Mouse (Mus musculus): ENCODE results near the gene Bbs4.

Gene Bbs4

GRCm38 (mm10) chr9:59291688-59292492 is 61.4 kb downstream of the Bbs4 start:
- DNase-seq, result no peak

GRCm38 (mm10) chr9:59290957-59291687 is 62.2 kb downstream of the Bbs4 start, which contains the start of gene Adpgk:
Gene Adpgk (plus strand): TSS chr9:59291558.
- DNase-seq, result peak; percentile 99

GRCm38 (mm10) chr9:59289529-59290115 is 63.7 kb downstream of the Bbs4 start:
- no peak for DNase-seq

- no peak for DNase-seq
Measured at GRCm38 (mm10) chr9:59288685-59289410, 64.5 kb downstream of the Bbs4 start.

GRCm38 (mm10) chr9:59288058-59288457 is 65.2 kb downstream of the Bbs4 start:
- no peak for DNase-seq

- DNase-seq, result no peak
Measured at GRCm38 (mm10) chr9:59285614-59286013, 67.7 kb downstream of the Bbs4 start.

- DNase-seq, result no peak
Measured at GRCm38 (mm10) chr9:59282683-59282986, 70.7 kb downstream of the Bbs4 start.

- peak; percentile 83 for DNase-seq
Measured at GRCm38 (mm10) chr9:59281871-59282682, 71.2 kb downstream of the Bbs4 start.

GRCm38 (mm10) chr9:59280888-59281287 is 72.4 kb downstream of the Bbs4 start:
- no peak for DNase-seq

GRCm38 (mm10) chr9:59278694-59279093 is 74.6 kb downstream of the Bbs4 start:
- DNase-seq, result no peak

GRCm38 (mm10) chr9:59278199-59278598 is 75.1 kb downstream of the Bbs4 start:
- DNase-seq, result no peak

- DNase-seq, result no peak
Measured at GRCm38 (mm10) chr9:59274846-59275455, 78.4 kb downstream of the Bbs4 start.

GRCm38 (mm10) chr9:59273199-59273598 is 80.1 kb downstream of the Bbs4 start:
- DNase-seq, result no peak
